Mouse (Mus musculus): ENCODE data around the gene Slc4a1ap.

DNA sequence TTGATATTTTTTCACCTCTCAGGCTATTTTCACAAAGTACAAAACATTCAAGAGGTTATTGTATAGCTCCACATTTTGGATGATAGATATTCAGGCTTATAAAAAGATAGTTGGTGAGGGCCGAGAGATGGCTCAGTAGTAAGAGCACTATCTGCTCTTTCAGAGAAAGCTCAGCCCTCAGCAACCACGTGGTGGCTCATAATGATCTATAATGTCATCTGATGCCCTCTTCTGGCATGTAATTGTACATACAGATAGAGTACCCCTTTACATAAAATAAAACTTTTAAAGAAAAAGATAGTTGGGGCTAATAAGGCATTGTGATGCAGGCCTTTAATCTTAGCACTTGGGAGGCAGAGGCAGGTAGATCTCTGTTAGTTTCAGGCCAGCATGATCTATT, 1.8 kb downstream of the Slc4a1ap start:
- TF ChIP-seq POLR2A (IDR thresholded peaks at IDR 0.05; ENCODE audit: control insufficient read depth, low read depth, low read length) (no peak), CTCF (IDR thresholded peaks at IDR 0.05; ENCODE audit: control insufficient read depth, insufficient read depth, insufficient replicate concordance, low read depth, low read length) (no peak)
